Mouse (Mus musculus): ENCODE measurements at regions not wholly inside any gene's neighbourhood (a gene's known extent, or its start where the extent isn't known, plus 50 kb on each side); places are given as distances from the start of the nearest gene placed in this dataset.

DNA sequence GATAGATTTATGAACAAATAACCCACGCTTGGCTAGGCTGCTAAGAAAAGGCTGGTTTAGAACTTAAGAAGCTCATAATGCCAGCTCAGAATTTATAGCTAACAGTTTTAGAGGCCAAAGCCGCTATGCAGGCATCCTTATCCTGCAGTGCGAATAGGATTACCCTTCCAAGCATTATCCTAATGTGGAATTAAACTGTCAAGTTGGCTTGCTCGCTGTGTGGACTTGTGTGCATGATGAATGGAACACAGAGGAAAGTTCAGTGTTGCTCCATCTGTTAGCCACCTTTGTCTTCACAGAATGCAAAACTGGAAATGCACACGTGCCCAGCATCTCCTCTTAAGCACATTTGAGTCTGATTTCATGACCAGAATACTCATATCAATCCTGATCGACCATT is 933.8 kb downstream of the Pcdh18 start:
- TF ChIP-seq CTCF (IDR thresholded peaks at IDR 0.05) (no peak), EP300 (IDR thresholded peaks at IDR 0.05) (no peak)

Data from lung, postnatal 0 days (tissue).